ENCODE assay signal across 10 mouse cellular contexts in the genomic region with DNA sequence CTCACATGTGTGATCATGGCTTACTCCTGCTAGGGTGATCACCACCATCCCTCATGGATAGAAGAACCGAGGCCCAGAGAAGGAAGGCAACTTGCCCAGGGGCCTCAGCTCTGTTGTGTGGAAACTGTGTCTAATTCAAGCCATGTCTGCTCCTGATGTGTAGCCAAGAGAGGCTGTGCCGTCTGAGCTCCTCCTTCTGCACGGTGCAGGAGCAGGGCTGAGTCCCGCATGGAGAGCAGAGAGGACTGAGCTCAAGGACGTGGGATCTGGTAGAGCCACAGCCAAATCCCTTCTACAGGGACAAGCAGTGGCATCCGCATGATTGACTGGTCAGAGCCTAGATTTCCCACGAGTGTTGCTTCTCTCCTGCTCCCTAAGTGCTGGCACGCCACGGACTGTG.
A peak's percentile ranks its signal among the peaks of the same experiment; 100 is the strongest.
DNase-seq lines count a peak whose midpoint lies in the region; ATAC-seq lines count a peak whose summit lies in the region.
"Had no signal": no experiment of that assay in that cellular context is flagged by ENCODE, and none has a peak within 500 bp of the region (broad histone marks: within the 10 kb centered on the region; RNA-seq: fewer than 3 reads in every experiment).

No protein-coding gene starts in this region.

- DNase-seq in cerebellum, postnatal 10 days = peak; percentile 66 to 70
- DNase-seq in cerebellum, postnatal 4 days (ENCODE audit: low spot score in 2 of 2) = no peak
- peak; percentile 60 for DNase-seq in right cerebral cortex, adult 18-20 months
- DNase-seq in right cerebral cortex, postnatal 36 days (ENCODE audit: low spot score in 2 of 2) = no peak
- DNase-seq in hindbrain, embryonic 14.5 days (ENCODE audit: low spot score) = no peak
- no peak for DNase-seq in adipocyte (ENCODE audit: low spot score)
- DNase-seq in ovary, postnatal 36 days (ENCODE audit: low spot score) = no peak
- DNase-seq: heart, postnatal 14 days; kidney, postnatal 4 days had no signal

- no peak overlapping the region for H3K9ac ChIP-seq in hindbrain, embryonic 14.5 days
- no peak overlapping the region for H3K9ac ChIP-seq in neural tube, embryonic 15.5 days (replicated peaks)

- H3K27me3 ChIP-seq in hindbrain, embryonic 14.5 days (ENCODE audit: control insufficient read depth, insufficient read depth, low read length) = no peaks in the 10 kb centered on the region
- H3K27me3 ChIP-seq in neural tube, embryonic 15.5 days (replicated peaks) = no peaks in the 10 kb centered on the region

- 51% methylated on average over 9 of the region's 9 CpGs for whole genome bisulfite sequencing in hindbrain, embryonic 14.5 days
- WGBS in neural tube, embryonic 15.5 days = 57% methylated on average over 9 of the region's 9 CpGs

- peak; percentile 41 for ATAC-seq in hindbrain, embryonic 14.5 days (ENCODE audit: low FRiP score)
- peak; percentile 36; the same call in 1 of the 2 replicates for ATAC-seq in neural tube, embryonic 15.5 days (ENCODE audit: low FRiP score)

- H3K4me2 ChIP-seq in hindbrain, embryonic 14.5 days (replicated peaks) = no peak overlapping the region
- no peak overlapping the region for H3K4me2 ChIP-seq in neural tube, embryonic 15.5 days

- peak overlapping the region; percentile 76 for H3K27ac ChIP-seq in hindbrain, embryonic 14.5 days
- peak overlapping the region; percentile 75 for H3K27ac ChIP-seq in neural tube, embryonic 15.5 days (replicated peaks)

- H3K4me1 ChIP-seq in hindbrain, embryonic 14.5 days (replicated peaks; ENCODE audit: control insufficient read depth, insufficient read depth, low read length) = peaks cover 44% of the 10 kb centered on the region
- peaks cover 48% of the 10 kb centered on the region for H3K4me1 ChIP-seq in neural tube, embryonic 15.5 days

- peaks cover 20% of the 10 kb centered on the region for H3K36me3 ChIP-seq in hindbrain, embryonic 14.5 days (replicated peaks; ENCODE audit: control insufficient read depth, insufficient read depth)
- peaks cover 13% of the 10 kb centered on the region; the same call in 1 of the 2 replicates for H3K36me3 ChIP-seq in neural tube, embryonic 15.5 days

- no peak overlapping the region for H3K4me3 ChIP-seq in hindbrain, embryonic 14.5 days (replicated peaks; ENCODE audit: low read length)
- no peak overlapping the region for H3K4me3 ChIP-seq in neural tube, embryonic 15.5 days (replicated peaks)

- no peaks in the 10 kb centered on the region for H3K9me3 ChIP-seq in hindbrain, embryonic 14.5 days (ENCODE audit: control insufficient read depth, low read length)
- H3K9me3 ChIP-seq in neural tube, embryonic 15.5 days (replicated peaks) = no peaks in the 10 kb centered on the region

Comparison
In these comparisons a context has a peak if more than half of its experiments do, and no peak if none do; other contexts are left out.
1. DNase-seq: peak in cerebellum, postnatal 10 days (2 of 2) and right cerebral cortex, adult 18-20 months (single experiment); none in cerebellum, postnatal 4 days (0 of 2), right cerebral cortex, postnatal 36 days (0 of 2), hindbrain, embryonic 14.5 days (single experiment), adipocyte (single experiment) and ovary, postnatal 36 days (single experiment).